Mouse (Mus musculus): Measurements from ENCODE around the gene Kdm1a.

Gene Kdm1a

DNA sequence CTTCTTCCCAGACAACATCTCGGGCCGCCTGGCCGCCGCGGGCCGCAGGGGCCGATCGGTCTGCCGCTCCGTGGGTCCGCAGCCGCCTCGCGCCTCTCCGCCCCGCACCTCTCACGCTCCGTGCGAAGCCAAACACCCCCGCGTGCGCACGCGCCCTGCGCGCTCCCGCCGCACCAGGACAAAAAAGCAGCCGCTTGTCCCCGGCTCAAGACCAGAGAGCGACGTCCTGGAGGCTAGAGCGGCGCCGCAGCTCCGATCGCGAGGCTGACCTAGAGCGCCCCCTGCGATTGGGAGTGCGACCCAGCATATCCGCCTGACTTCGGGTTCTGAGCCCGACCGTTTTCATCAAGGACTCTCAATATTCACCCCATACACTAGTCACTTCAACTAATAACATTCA lies at the start of gene Kdm1a:
TSS of gene Kdm1a (minus strand) at position 156 of the 400 bp plus-strand sequence.
- DNase-seq: peak; percentile 99

DNA sequence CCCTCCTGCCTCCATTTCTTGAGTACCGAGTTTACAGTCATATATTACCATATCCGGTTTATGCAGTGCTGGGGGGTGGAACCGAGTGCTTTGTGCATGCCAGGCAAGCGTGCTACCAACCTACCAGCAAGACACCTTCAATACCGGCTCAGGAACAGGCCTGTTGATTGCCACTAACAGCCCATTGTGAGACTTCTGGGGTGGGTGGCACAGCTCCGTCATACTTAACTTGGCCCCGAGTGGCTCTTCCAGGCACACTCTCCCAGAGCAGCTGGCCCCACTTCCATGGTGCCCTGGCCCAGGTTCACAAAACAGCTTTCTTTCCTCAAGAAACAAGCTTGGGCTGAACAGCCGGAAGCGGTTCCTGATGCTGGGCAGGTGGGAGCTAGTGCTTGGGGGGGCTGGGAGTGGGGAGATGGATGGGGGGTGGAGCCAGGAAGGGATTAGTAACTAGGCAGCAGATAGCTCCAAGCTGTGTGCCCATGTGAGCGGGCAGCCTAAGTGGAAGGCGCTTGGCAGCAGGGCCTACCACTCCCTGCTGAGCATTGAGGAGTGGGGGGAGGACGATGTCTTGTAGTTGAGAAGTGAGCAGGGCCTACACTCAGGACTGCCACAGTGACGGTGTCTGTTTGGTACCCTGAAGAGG lies 49.5 kb upstream of the Kdm1a start:
- no peak for DNase-seq

DNA sequence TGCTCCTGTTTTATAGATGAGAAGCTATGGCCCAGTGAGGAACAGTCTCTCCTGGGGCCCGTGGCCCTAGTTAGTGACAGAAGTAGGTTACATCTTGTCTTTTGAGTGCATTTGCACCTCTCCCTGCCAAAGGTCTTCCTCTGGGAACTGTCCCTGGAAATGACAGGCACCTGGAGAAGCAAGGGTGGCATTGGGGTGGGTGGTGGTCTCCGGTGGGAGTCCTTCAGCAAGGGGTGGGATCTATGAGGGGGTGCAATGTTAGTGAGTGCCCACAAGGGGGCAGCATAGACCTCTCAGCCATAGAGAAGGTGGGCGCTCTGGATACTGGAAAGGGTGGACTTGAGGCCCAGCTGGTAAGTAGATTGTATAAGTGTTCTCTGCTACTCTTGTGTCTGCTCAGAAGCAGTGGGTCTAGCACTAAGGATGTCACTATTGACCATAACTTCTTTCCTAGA lies 48.9 kb upstream of the Kdm1a start:
- DNase-seq: peak; percentile 72

DNA sequence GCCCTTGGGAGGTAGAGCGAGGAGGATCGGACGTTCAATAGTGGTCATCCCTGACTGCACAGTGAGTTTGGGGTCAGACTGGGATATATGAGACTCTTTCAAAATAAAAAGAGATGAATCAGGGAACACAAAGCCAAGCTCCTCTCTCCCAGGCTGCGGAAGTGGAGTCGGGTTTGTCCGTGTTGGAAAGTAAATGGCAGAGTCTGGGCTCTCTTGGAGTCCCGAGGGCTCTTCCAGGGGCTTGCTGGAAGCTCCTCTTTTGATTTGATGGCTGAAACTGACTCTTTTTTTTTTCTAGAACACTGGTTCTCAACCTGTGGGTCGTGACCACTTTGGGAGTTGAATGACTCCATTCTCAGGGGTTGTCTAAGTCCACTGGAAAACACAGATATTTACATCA lies 47.7 kb upstream of the Kdm1a start:
- no peak for DNase-seq

DNA sequence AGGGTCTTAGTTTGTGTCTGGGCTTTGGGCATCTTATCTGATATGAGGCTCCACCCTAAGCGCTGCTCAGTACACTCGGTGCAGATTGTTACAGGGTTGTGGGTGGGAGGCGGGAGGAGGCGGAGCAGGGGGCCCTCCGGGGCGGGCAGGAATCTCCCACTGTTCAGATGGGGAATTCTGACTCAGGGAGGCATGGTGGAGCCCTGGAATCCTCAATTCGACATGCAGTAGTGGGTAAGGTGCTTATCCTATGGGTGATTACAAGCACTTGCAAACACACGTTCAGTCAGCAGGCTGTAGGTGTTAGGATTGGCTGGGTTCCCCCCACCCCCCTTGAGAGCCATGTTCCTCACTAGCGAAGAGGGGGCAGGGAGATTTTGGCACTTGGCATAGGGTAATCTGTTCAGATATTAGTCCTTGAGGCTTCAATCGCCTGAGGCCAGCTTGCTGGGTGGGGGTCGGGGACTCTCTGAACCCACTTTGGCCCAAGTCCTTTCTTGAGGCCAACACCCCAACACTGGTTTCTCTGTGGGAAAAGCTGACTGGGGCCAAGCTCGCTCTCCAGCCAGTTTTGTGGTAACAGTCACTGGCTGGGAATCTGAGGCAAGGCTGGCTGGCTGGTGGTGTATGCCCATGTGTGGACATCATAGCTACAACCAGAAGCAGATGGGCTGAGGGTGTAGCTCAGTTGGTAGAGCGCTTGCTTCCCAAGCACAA lies 47.1 kb upstream of the Kdm1a start:
- no peak for DNase-seq

DNA sequence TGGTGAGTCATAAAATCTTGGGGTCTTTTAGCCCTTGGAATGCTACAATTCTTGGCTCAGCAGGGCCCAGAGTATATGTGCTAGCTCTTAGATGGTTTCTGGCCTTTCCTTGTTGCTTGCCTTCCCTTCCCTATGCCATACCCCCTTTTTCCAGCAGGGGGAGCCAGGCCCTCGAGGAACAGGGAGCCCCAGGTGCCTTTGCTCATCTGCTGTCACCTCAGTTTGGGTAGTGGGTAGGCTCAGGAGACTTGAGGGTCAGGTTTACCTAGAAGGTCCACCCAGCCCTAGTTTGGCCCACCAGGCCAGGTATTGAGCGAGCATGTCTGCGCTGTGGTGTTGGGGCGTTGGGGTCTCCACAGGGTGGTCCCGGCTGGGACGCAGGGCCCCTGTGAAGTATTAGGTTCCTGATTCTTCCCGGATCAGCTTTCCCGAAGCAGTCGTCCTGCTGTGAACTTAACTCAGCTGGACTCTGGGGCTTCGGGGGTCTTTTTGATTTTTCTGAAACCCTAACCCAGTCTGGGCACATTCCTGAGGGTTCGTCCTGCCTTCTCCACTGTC lies 46.5 kb upstream of the Kdm1a start:
- DNase-seq: peak; percentile 93

DNA sequence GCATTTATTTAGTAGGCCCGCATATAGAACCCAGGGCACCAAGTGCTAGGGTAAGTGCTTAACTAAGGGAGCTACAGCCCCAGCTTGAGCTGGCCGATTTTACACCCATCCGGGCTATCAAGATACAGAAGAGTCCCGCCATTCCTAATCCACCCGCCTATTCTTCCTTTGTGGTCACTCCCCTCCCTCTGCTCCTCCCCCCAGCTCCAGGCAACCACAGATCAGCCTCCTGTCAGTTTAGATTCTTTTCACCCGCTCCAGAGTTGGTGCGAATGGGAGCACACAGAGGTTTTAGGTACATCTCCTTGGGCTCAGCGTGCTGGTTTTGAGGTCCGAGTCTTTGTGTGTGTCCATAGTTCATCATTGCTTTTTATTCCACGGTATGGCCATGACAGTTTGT lies 36.4 kb upstream of the Kdm1a start:
- no peak for DNase-seq

DNA sequence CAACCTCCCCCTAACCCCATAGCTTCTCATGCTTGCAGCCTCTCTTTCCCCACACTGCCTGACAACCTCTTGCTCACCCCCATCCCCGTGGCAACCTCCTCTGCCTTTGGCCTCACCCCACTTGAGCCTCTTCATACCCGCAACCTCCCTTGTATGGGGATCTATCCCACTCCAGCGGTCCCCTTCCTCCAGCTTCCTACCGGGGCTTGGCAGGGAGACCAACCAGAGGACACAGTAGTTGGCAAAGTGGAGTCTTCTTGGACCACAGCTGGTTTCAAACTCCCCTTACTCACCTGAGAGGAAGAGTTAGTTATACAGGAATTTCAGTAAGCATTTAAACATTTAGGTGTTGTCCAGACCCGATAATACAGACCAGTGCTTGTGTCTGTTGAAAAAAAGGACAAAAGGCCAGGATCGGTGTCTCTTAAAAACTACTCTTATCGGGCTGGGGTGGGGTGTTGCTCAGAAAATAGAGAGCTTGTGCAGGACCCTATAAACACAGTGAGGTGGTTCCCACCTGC lies 35.8 kb upstream of the Kdm1a start:
- DNase-seq: no peak

DNA sequence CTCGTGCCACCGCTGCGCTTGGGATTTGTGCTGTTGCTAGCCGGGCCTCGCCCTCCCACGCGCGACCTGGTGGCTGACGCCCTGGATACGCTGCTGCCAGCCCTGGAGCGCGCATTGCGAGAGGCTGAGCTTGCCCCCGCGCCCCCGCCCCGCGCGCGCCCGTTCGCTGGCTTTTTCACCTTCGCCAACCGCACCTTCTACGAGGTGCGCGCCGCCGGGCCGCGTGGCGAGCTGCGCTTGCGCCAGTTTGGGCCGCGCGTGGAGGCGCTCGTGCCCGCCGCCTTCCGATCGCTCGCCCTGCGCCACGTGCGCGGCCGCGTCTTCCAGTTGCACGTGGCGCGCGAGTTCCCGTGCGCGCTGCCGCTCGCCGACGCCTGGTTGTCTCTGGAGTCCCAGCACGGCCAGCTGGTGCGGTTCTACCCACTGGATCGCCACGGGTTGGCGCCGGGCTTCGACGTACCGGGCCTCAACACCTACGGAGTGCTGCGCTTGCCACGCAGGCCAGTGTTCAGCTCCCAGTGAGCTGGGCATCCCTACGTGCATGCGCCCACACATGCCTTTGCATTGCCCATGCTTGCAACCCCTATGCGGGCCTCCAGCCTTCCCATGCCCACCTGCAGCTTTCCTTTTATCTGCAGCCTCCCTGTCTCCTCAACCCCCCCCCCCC lies 35.2 kb upstream of the Kdm1a start:
- peak; percentile 80 for DNase-seq

DNA sequence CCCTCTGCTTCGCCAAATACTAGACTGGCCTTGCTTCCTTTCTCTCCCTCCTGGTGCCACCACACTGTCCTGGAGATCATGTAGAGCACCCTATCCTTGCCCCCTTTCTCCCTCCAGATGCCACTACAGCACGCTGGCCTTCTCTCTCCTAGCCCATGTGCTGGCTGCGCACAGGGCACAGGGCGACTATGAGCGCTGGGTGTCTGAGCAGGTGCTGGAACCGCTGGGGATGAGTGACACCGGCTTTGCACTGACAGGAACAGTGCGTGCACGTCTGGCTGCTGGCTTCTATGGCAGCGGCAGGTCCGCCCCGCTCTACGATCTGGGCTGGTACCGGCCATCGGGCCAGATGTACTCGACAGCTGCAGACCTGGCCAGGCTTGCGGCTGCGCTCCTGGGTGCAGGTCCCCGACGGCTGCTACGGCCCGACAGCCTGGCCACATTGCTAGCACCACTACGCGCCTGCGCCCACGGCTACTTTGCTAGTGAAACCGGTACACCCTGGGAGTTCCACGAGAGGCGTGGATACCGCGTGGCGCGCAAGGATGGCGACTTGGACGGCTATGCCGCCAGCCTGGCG lies 34.5 kb upstream of the Kdm1a start:
- no peak for DNase-seq

DNA sequence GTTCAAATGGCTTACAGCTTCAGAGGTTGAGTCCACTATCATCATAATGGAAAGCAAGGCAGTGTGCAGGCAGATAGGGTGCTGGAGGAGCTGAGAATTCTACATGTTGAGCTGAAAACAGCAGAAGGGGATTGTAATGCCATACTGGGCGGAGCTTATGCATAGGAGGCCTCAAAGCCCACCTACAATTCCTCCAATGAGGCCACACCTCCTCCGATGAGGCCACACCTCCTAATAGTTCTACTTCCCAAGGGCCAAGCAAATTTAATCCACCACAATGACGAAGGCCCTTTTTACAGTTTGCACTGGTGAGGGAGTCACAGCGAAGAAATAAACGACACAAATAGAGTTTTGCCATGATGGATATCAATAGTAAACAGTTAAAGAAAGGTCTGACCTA lies 34.0 kb upstream of the Kdm1a start:
- DNase-seq: no peak

DNA sequence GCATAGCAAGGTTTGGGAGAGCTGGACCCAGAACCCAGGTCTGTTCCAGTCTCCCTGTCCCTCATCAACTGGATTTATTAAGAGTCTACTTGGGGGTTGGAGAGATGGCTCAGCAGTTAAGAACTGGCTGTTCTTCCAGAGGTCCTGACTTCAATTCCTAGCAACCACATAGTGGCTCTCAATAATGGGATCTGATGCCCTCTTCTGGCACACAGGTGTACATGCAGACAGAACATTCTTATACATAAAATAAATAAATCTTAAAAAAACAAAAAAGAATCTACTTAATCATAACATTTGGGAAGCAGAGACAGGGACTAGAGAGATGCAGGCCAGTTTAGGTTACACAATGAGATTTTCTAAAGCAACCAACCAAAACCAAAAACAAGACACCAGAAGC lies 33.5 kb upstream of the Kdm1a start:
- no peak for DNase-seq

DNA sequence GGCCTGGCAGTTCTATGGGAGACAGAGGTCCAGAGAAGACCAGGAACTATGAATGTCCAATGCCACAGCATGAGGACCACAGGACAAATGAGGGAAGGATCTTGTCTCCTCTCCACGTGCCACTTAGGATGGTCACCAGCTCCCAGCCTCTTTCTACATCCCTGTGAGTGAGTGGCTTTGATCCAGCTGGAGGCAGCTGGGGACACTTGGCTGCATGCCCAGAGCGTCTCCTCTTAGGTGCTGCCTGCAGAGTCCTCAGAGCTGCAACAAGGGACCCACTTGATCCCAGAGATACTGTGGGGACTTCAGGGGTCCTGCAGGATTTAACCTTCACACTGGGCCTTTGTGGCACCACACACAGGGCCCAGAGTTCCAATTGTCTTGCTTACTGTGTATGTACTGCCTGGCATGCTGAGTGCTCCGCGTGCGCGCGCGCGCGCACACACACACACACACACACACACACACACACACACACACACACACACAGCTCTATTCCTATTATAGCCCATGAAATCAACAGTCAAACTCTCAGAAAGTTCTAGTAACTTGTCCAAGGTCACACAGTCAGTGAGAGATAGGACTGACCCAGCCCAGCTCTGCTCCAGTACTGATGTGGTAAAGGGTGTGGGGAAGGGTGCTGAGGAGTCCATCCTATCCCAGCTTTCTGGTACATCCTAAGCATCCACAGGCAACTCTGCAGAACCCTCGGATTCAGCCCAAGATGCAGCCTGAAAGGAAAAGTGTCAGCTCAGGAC lies 28.9 kb upstream of the Kdm1a start:
- no peak for DNase-seq

DNA sequence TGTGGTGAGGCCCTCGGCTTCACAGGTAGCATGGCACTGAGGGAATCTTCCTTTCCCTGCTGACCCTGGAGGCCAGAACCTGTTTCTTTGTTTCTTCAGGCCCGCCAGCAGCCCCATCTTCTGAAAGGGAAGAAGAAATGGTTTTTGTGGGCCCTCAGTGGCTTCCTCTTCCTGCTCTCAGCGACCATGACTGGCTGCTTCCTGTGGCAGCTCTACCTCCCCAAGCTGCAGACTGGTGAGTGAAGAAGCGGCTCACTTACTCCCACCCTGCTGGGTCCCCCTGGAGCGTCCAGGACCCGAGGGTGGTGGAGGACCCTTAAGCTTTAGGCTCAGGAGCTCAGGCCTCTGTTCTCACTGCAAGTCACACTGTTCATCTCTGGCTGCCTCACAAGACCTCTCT lies 24.1 kb upstream of the Kdm1a start:
- DNase-seq: peak; percentile 53

DNA sequence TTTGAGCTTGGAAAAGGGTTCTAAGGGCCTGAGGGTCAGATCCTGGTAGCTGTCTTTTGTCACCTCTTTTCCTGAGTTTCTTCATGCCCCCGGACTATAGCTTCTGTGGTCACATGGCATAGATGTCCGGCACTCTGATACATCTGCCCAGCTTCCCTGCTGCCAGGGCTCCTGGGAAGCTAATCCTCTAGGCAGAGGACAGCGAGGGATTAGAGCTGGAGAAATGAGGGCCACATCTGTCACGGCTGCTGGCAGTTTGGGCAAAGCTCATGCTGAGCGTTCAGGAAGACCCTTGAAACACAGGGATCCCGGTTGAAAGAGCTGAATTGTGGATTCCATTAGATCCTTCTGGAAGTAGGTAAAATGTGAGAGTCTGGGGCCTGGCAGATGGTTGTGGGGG lies 19.9 kb upstream of the Kdm1a start, which contains the start of gene Lactbl1:
TSS of gene Lactbl1 (plus strand) at position 234 of the 400 bp plus-strand sequence.
- no peak for DNase-seq

DNA sequence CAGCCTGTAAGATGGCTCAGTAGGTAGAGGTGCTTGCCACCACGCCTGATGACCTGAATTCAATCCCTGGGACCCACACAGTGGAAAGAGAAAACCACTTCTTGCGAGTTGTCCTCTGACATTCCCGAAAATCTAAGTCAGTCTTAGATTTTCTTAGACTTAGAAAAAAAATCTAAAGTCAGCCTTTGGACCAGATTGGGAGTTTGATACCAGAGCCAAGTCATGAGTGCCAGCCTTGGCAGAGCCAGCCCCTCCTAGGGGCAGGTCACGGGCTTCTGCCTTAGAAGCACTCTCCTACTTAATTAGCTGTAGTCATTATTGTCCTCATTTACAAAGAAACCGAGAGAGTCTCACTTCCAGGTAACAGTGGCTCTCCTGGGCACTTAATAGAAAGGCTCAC lies 19.4 kb upstream of the Kdm1a start:
- DNase-seq: no peak

DNA sequence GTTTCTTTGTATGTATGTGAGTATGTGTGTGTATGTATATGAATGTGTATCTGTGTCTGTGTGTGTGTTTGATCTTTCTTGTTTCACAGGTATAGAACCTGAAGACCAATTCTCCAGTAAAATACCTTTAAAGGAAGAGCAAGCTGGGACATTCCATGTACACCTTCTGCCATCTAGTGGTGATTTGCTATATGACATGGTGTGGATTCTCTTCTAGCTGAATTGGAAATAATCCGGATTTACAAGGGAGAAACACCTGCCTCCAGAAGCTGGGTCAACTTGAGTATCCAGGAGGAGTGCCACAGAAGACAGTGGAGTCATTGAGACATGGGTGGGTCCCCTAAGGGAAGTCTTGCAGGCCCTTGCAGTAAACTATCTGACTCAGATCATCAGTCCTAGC lies 18.8 kb upstream of the Kdm1a start:
- DNase-seq: peak; percentile 23

DNA sequence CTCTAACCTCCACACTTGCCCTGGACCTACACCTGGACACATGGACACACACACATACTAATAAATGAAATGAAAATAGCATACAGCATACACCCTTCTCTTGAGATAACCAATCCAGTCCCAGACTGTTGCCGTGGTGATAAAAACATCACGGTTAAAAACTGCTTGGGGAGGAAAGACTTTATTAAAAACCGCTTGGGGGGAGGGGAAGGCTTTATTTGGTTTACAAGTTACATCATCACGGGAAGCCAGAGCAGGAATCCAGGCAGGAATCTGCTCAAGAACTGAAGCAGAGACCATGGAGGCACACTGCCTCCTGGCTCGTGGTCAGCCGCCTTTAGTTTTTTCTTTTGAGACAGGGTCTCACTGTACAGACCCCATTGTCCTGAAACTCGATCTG lies 11.1 kb upstream of the Kdm1a start:
- DNase-seq: no peak

DNA sequence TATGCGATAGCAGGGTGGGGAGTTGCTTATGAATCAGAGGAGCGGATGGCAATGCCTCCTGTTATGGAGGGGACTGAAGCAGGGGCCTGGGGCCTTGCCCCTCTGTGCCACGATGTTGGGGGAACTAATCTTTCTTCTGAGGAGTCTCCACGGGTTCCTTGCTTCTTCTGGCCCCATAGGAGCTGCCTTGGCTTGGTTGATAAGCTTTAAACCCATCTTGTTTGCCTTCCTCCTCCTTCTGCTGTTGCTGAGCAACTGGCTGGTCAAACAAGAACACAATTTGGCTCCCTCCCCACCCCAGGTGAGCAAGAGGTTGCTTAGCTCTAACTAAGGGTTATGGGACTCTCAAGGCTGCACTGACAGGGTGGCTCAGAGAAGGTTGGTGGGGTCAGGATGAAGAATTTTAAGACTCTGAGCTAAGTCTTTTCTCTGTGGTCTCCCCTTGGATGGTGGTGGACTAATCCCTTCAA lies 7.9 kb upstream of the Kdm1a start, which contains the start of gene Tex46:
TSS of gene Tex46 (plus strand) at position 51 of the 470 bp plus-strand sequence.
- DNase-seq: no peak

DNA sequence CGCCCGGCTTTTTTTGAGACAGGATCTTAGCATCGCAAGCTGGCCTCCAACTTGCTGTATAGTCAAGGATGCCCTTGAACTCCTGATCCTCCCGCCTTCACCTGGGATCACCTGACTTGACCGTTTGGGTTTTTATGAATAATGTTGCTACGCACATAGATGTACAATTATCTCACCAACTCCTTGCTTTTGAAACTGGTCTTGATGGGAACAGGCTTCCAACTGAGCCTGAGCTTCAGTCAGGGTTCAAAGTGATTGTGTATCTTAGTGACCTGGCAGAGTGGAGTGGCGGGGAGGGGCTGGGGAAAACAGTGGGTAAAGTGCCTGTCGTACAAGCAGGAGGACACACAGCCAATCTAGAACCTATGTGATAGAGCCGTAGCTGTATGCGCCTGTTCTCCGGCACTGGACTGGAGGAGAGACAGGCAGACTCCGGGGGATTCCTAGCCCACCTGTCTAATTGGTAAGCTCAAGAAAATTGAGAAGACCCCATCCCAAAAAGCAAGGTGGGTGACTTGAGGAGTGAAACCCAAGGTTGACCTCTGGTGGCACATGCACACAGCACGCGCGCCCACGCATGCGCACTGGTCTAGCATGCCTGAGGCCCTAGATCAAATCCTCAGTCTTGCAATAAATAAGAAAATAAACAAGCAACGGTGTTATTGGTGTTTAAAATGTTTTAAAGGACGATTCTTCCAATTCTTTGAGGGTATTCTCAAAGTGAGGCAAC lies 3.4 kb upstream of the Kdm1a start:
- no peak for DNase-seq

DNA sequence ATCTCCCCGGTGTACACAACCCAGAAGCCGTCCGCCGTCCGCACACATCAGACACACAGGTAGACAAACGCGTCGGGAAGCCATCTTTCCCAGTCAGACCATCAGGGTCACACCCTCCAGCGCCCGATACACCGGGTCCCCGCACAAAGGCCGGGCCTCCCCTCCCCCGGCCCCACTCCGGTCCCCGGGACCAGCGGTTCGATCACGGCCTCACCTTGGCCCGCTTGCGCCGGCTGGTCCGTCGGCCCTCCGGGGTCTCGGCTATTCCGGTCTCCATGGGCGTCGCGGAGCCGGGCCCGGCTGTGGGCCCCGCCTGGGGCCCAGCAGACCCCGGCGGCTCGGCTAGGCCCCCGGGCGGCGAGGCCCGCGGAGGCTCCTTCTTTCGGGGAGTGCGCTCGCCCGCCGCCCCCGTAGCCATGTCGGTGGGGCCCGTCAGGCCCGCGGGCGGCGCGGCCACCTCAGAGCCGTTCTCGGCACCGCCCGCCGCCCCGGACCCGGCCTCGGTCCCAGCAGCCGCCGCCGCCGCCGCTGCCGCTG lies 437 bp downstream of the Kdm1a start:
- peak; percentile 68 for DNase-seq

Measured in thymus, postnatal 4 days (tissue).